ENCODE assay signal across 9 mouse cellular contexts in genomic region chr9:110684100-110684831, GRCm38 (mm10). TPM values are rescaled to one million over a fixed set of nuclear protein-coding genes. Genes with fewer than 3 reads are reported as not detected.
A peak's percentile ranks its signal among the peaks of the same experiment; 100 is the strongest.
DNase-seq lines count a peak whose midpoint lies in the region; ATAC-seq and TF ChIP-seq lines count a peak whose summit lies in the region.
"Had no signal": no experiment of that assay in that cellular context is flagged by ENCODE, and none has a peak within 500 bp of the region (broad histone marks: within the 10 kb centered on the region; RNA-seq: fewer than 3 reads in every experiment).

No protein-coding gene starts in this region.

- no peak for TF ChIP-seq CTCF in hindbrain, postnatal 0 days (IDR thresholded peaks at IDR 0.05; ENCODE audit: low read depth)
- TF ChIP-seq CTCF in left cerebral cortex, adult 2 months (IDR thresholded peaks at IDR 0.05) = no peak

- H3K27me3 ChIP-seq in forebrain, embryonic 16.5 days (replicated peaks; ENCODE audit: control insufficient read depth, insufficient read depth, low read length) = no peaks in the 10 kb centered on the region
- no peaks in the 10 kb centered on the region for H3K27me3 ChIP-seq in hindbrain, postnatal 0 days (ENCODE audit: insufficient read depth, low read length)
- no peaks in the 10 kb centered on the region for H3K27me3 ChIP-seq in midbrain, embryonic 14.5 days (ENCODE audit: control insufficient read depth, insufficient read depth, low read length)

- H3K27ac ChIP-seq in forebrain, embryonic 16.5 days (ENCODE audit: low read length) = peak overlapping the region; percentile 64
- H3K27ac ChIP-seq in hindbrain, postnatal 0 days = peak overlapping the region; percentile 81
- H3K27ac ChIP-seq in left cerebral cortex, adult 2 months = peak overlapping the region; percentile 83
- H3K27ac ChIP-seq in midbrain, embryonic 14.5 days (replicated peaks; ENCODE audit: low read depth, low read length) = peak overlapping the region; percentile 63

- DNase-seq in MN1 (ENCODE audit: low spot score) = peak; percentile 91
- peak; percentile 62 for DNase-seq in adrenal gland, postnatal 25 days
- DNase-seq in hindbrain, postnatal 0 days (ENCODE audit: low spot score) = peak; percentile 85
- peak; percentile 56 for DNase-seq in left cerebral cortex, adult 2 months (ENCODE audit: extremely low spot score in 1 of 2, low spot score in 2 of 2)
- DNase-seq in midbrain, embryonic 14.5 days = peak; percentile 67
- DNase-seq in testis, postnatal 14 days (ENCODE audit: low spot score) = peak; percentile 84

- whole genome bisulfite sequencing in forebrain, embryonic 16.5 days = 29% methylated on average over 6 of the region's 6 CpGs
- WGBS in hindbrain, postnatal 0 days = 25% methylated on average over 6 of the region's 6 CpGs
- WGBS in midbrain, embryonic 14.5 days = 63% methylated on average over 6 of the region's 6 CpGs

- no peaks in the 10 kb centered on the region for H3K9me3 ChIP-seq in forebrain, embryonic 16.5 days (ENCODE audit: control insufficient read depth, low read length)
- no peaks in the 10 kb centered on the region for H3K9me3 ChIP-seq in hindbrain, postnatal 0 days (ENCODE audit: low read length)
- no peaks in the 10 kb centered on the region for H3K9me3 ChIP-seq in midbrain, embryonic 14.5 days (ENCODE audit: control insufficient read depth, low read length)

- no peaks in the 10 kb centered on the region for H3K36me3 ChIP-seq in forebrain, embryonic 16.5 days (ENCODE audit: control insufficient read depth, insufficient read depth)
- no peaks in the 10 kb centered on the region for H3K36me3 ChIP-seq in hindbrain, postnatal 0 days (ENCODE audit: insufficient read depth, low read length)
- H3K36me3 ChIP-seq in midbrain, embryonic 14.5 days (ENCODE audit: control insufficient read depth, insufficient read depth, low read length) = no peaks in the 10 kb centered on the region

- intact Hi-C loops in left cerebral cortex, adult 2 months (cut with DNase I) = loop anchor here (2.0 kb wide), 1 partner anchor 27 kb away; the partner anchor contains the start of gene Ccdc12

- peaks cover 23% of the 10 kb centered on the region for H3K4me1 ChIP-seq in forebrain, embryonic 16.5 days (replicated peaks; ENCODE audit: control insufficient read depth, insufficient read depth, low read length)
- peaks cover 32% of the 10 kb centered on the region; the same call in 1 of the 2 replicates for H3K4me1 ChIP-seq in hindbrain, postnatal 0 days (ENCODE audit: insufficient read depth, low read length)
- H3K4me1 ChIP-seq in midbrain, embryonic 14.5 days (ENCODE audit: control insufficient read depth, insufficient read depth, low read length) = peaks cover 38% of the 10 kb centered on the region

- no peak overlapping the region for H3K4me2 ChIP-seq in forebrain, embryonic 16.5 days (ENCODE audit: low read length)
- no peak overlapping the region for H3K4me2 ChIP-seq in hindbrain, postnatal 0 days (ENCODE audit: low read depth, low read length)
- no peak overlapping the region for H3K4me2 ChIP-seq in midbrain, embryonic 14.5 days (ENCODE audit: low read length)

- H3K9ac ChIP-seq in forebrain, embryonic 16.5 days (replicated peaks; ENCODE audit: low read depth, low read length) = peak overlapping the region; percentile 35
- H3K9ac ChIP-seq in hindbrain, postnatal 0 days (replicated peaks; ENCODE audit: low read length) = no peak overlapping the region; the same call in 1 of the 2 replicates
- H3K9ac ChIP-seq in midbrain, embryonic 14.5 days (replicated peaks; ENCODE audit: low read length) = no peak overlapping the region

- no peak overlapping the region for H3K4me3 ChIP-seq in forebrain, embryonic 16.5 days (replicated peaks; ENCODE audit: low read length)
- H3K4me3 ChIP-seq in hindbrain, postnatal 0 days (ENCODE audit: low read length) = no peak overlapping the region
- no peak overlapping the region for H3K4me3 ChIP-seq in left cerebral cortex, adult 2 months
- H3K4me3 ChIP-seq in midbrain, embryonic 14.5 days (replicated peaks; ENCODE audit: low read depth, low read length) = no peak overlapping the region
- H3K4me3 ChIP-seq: erythroblast, embryonic 14.5 days had no signal

- peak; percentile 22; the same call in 1 of the 2 replicates for ATAC-seq in forebrain, embryonic 16.5 days
- peak; percentile 44; the same call in 1 of the 2 replicates for ATAC-seq in hindbrain, postnatal 0 days
- ATAC-seq in midbrain, embryonic 14.5 days (ENCODE audit: low FRiP score, low TSS enrichment) = no peak
- ATAC-seq in granulocyte monocyte progenitor cell, adult 5-6 weeks (replicated peaks; ENCODE audit: poor library complexity, severe bottlenecking) = no peak

RNA-seq across cellular contexts. Expression of gene Ccdc12, which starts 28.0 kb away (rescaled TPM):
- 64.0 and 69.5 TPM in 2 replicates for total RNA-seq in adrenal gland, postnatal 25 days (2021)
- 100 and 113 TPM in 2 replicates for polyA plus RNA-seq in forebrain, embryonic 16.5 days (2015; fragmentation: Nextera tagmentation; extraction: Ambion mirVana)
- total RNA-seq in hindbrain, postnatal 0 days (2014; rRNA removed) = 15.0 and 17.0 TPM in 2 replicates
- polyA plus RNA-seq in hindbrain, postnatal 0 days (2015; fragmentation: Nextera tagmentation; extraction: Ambion mirVana) = 108 and 113 TPM in 2 replicates
- total RNA-seq in left cerebral cortex, adult 2 months (2021) = 10 to 100 TPM; 56.2 to 56.9 TPM
- polyA plus RNA-seq in midbrain, embryonic 14.5 days (2014; fragmentation: Nextera tagmentation; extraction: Ambion mirVana) = 106 and 122 TPM in 2 replicates
- 149 TPM in 2 replicates for total RNA-seq in granulocyte monocyte progenitor cell, adult 5-6 weeks (2014; fragmentation: Nextera tagmentation)
- total RNA-seq in granulocyte monocyte progenitor cell, adult 5-6 weeks (2017) = 98.5 and 104 TPM in 2 replicates

RNA-seq across cellular contexts. Expression of gene Nbeal2, which starts 30.3 kb away (rescaled TPM):
- total RNA-seq in adrenal gland, postnatal 25 days (2021) = 7.9 and 10.1 TPM in 2 replicates
- polyA plus RNA-seq in forebrain, embryonic 16.5 days (2015; fragmentation: Nextera tagmentation; extraction: Ambion mirVana) = 2.3 and 5.9 TPM in 2 replicates
- 9.0 and 11.5 TPM in 2 replicates for total RNA-seq in hindbrain, postnatal 0 days (2014; rRNA removed)
- polyA plus RNA-seq in hindbrain, postnatal 0 days (2015; fragmentation: Nextera tagmentation; extraction: Ambion mirVana) = 1.8 and 1.9 TPM in 2 replicates
- 10 to 100 TPM; 12.6 to 14.4 TPM for total RNA-seq in left cerebral cortex, adult 2 months (2021)
- 3.6 and 5.3 TPM in 2 replicates for polyA plus RNA-seq in midbrain, embryonic 14.5 days (2014; fragmentation: Nextera tagmentation; extraction: Ambion mirVana)
- 37.5 and 49.2 TPM in 2 replicates for total RNA-seq in granulocyte monocyte progenitor cell, adult 5-6 weeks (2014; fragmentation: Nextera tagmentation)
- total RNA-seq in granulocyte monocyte progenitor cell, adult 5-6 weeks (2017) = 11.0 and 13.9 TPM in 2 replicates

RNA-seq across cellular contexts. Expression of gene Myl3, which starts 57.4 kb away (rescaled TPM):
- 1.2 TPM in 1 of 2 replicates, not detected in the other for total RNA-seq in adrenal gland, postnatal 25 days (2021)
- 0.39 TPM in 1 of 2 replicates, not detected in the other for polyA plus RNA-seq in forebrain, embryonic 16.5 days (2015; fragmentation: Nextera tagmentation; extraction: Ambion mirVana)
- 0.72 TPM in 1 of 2 replicates, not detected in the other for total RNA-seq in hindbrain, postnatal 0 days (2014; rRNA removed)
- polyA plus RNA-seq in hindbrain, postnatal 0 days (2015; fragmentation: Nextera tagmentation; extraction: Ambion mirVana) = 0.65 and 0.89 TPM in 2 replicates
- not detected for total RNA-seq in left cerebral cortex, adult 2 months (2021)
- 0.25 TPM in 1 of 2 replicates, not detected in the other for polyA plus RNA-seq in midbrain, embryonic 14.5 days (2014; fragmentation: Nextera tagmentation; extraction: Ambion mirVana)
- total RNA-seq in granulocyte monocyte progenitor cell, adult 5-6 weeks (2014; fragmentation: Nextera tagmentation) = not detected in 2 replicates
- not detected in 2 replicates for total RNA-seq in granulocyte monocyte progenitor cell, adult 5-6 weeks (2017)
- polyA plus RNA-seq: erythroblast, embryonic 14.5 days had no signal

Comparison
In these comparisons a context has a peak if more than half of its experiments do, and no peak if none do; other contexts are left out.
1. ATAC-seq: peak in forebrain, embryonic 16.5 days (single experiment) and hindbrain, postnatal 0 days (single experiment); none in midbrain, embryonic 14.5 days (single experiment) and granulocyte monocyte progenitor cell, adult 5-6 weeks (single experiment).
2. Peak in every context shown above with its lines, with median percentiles within 50 percentile points of each other: DNase-seq and H3K27ac ChIP-seq.